Mouse (Mus musculus) G1E-ER4 (cell line): Measurements from ENCODE around the gene Smim15. TPM values are rescaled to one million over a fixed set of nuclear protein-coding genes. Genes with fewer than 3 reads are reported as not detected.
A peak's percentile ranks its signal among the peaks of the same experiment; 100 is the strongest.

Experiments
- GATA1 ChIP-seq: IDR thresholded peaks from one replicate; pipeline ENCODE4 v1.8.0; 2012; ENCODE audit warnings: low read length, inconsistent platforms
- polyA plus RNA-seq: library from polyadenylated mRNA; stranded (reverse); fragments of >175 nt; gene quantifications from 2 replicates; pipeline ENCODE4 v1.2.3, GENCODE M21; 2012

Smim15 gene
- polyA plus RNA-seq: 4.3 and 5.5 TPM in 2 replicates

GRCm38 (mm10) chr13:108044222-108044941 lies at the start of gene Smim15:
Gene Smim15 (plus strand): TSS chr13:108044446.
- no peak for TF ChIP-seq GATA1

GRCm38 (mm10) chr13:107995211-107995610 lies 49.0 kb upstream of the Smim15 start:
- no peak for TF ChIP-seq GATA1

GRCm38 (mm10) chr13:107996301-107996700 lies 47.9 kb upstream of the Smim15 start:
- no peak for TF ChIP-seq GATA1

- TF ChIP-seq GATA1: no peak
Observed at GRCm38 (mm10) chr13:108007861-108008260, 36.4 kb upstream of the Smim15 start.

- no peak for TF ChIP-seq GATA1
Observed at GRCm38 (mm10) chr13:108013110-108013509, 31.1 kb upstream of the Smim15 start.

GRCm38 (mm10) chr13:108013839-108014238 lies 30.4 kb upstream of the Smim15 start:
- TF ChIP-seq GATA1: no peak

- no peak for TF ChIP-seq GATA1
Observed at GRCm38 (mm10) chr13:108015166-108015565, 29.1 kb upstream of the Smim15 start.

GRCm38 (mm10) chr13:108017349-108017748 lies 26.9 kb upstream of the Smim15 start:
- TF ChIP-seq GATA1: no peak

GRCm38 (mm10) chr13:108025802-108026201 lies 18.4 kb upstream of the Smim15 start:
- no peak for TF ChIP-seq GATA1

- TF ChIP-seq GATA1: no peak
Observed at GRCm38 (mm10) chr13:108032789-108033188, 11.5 kb upstream of the Smim15 start.

- TF ChIP-seq GATA1: no peak
Observed at GRCm38 (mm10) chr13:108039375-108039774, 4.9 kb upstream of the Smim15 start.

- TF ChIP-seq GATA1: peak; percentile 1
Observed at GRCm38 (mm10) chr13:108039902-108040301, 4.3 kb upstream of the Smim15 start.

GRCm38 (mm10) chr13:108040451-108040850 lies 3.8 kb upstream of the Smim15 start:
- TF ChIP-seq GATA1: no peak

GRCm38 (mm10) chr13:108041358-108041757 lies 2.9 kb upstream of the Smim15 start:
- TF ChIP-seq GATA1: peak; percentile 43

- TF ChIP-seq GATA1: no peak
Observed at GRCm38 (mm10) chr13:108043431-108044221, 620 bp upstream of the Smim15 start.

GRCm38 (mm10) chr13:108045646-108046045 lies 1.4 kb downstream of the Smim15 start:
- no peak for TF ChIP-seq GATA1

GRCm38 (mm10) chr13:108046071-108046470 lies 1.8 kb downstream of the Smim15 start:
- no peak for TF ChIP-seq GATA1

- no peak for TF ChIP-seq GATA1
Observed at GRCm38 (mm10) chr13:108046891-108047290, 2.6 kb downstream of the Smim15 start.
